Comparison of ENCODE assay signal across 16 mouse cellular contexts in the genomic region with DNA sequence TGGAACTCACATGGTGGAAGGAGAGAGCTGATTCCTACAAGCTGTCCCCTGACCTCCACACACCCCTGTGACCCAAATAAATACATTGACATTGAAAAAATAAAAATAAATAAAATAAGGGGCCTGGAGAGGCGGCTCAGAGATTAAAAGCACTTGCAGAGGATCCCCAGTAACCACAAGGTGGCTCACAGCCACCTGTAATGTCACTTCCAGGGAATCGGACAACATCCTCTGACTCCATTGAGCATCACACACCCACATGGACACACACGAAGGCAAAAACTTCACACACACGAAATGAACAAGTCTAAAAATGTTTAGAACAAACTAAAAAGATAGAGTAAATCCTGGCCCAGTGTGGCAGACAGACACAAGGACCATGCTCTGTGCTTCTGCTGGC. TPM values are rescaled to one million over a fixed set of nuclear protein-coding genes. Genes with fewer than 3 reads are reported as not detected.
"Had no signal": no experiment of that assay in that cellular context is flagged by ENCODE, and none has a peak within 500 bp of the region (broad histone marks: within the 10 kb centered on the region; RNA-seq: fewer than 3 reads in every experiment).

No protein-coding gene starts in this region.

- H3K9ac ChIP-seq: liver, embryonic 13.5 days; midbrain, embryonic 13.5 days; neural tube, embryonic 12.5 days; stomach, embryonic 15.5 days had no signal

- H3K36me3 ChIP-seq: limb, embryonic 10.5 days; liver, embryonic 13.5 days; midbrain, embryonic 13.5 days; neural tube, embryonic 12.5 days; stomach, embryonic 15.5 days had no signal

- DNase-seq: kidney, adult 11 months; kidney, postnatal 36 days; liver, embryonic 13.5 days; lung, adult 2 months; lung, postnatal 36 days; spleen, adult 18-20 months; thymus, postnatal 36 days had no signal

- H3K4me2 ChIP-seq: liver, embryonic 13.5 days; midbrain, embryonic 13.5 days; neural tube, embryonic 12.5 days; stomach, embryonic 15.5 days had no signal

- ATAC-seq: lung, postnatal 0 days had no signal

- H3K27ac ChIP-seq: limb, embryonic 10.5 days; liver, embryonic 13.5 days; midbrain, embryonic 13.5 days; neural tube, embryonic 12.5 days had no signal

- H3K9me3 ChIP-seq: limb, embryonic 10.5 days; liver, embryonic 13.5 days; midbrain, embryonic 13.5 days; neural tube, embryonic 12.5 days; stomach, embryonic 15.5 days had no signal

- H3K4me3 ChIP-seq: limb, embryonic 10.5 days; liver, embryonic 13.5 days; midbrain, embryonic 13.5 days; neural tube, embryonic 12.5 days; stomach, embryonic 15.5 days had no signal

- H3K27me3 ChIP-seq: liver, embryonic 13.5 days; neural tube, embryonic 12.5 days; stomach, embryonic 15.5 days had no signal

RNA-seq across cellular contexts. Expression of a gene that starts 40.0 kb away (rescaled TPM):
- total RNA-seq: megakaryocyte progenitor cell, adult 5-6 weeks; monocyte, adult 5-6 weeks; neutrophil, adult 5-6 weeks had no signal
- polyA plus RNA-seq: lung, postnatal 0 days; thymus, postnatal 0 days had no signal
